Mouse (Mus musculus): Measurements from ENCODE around the gene Pdcd1lg2.

DNA sequence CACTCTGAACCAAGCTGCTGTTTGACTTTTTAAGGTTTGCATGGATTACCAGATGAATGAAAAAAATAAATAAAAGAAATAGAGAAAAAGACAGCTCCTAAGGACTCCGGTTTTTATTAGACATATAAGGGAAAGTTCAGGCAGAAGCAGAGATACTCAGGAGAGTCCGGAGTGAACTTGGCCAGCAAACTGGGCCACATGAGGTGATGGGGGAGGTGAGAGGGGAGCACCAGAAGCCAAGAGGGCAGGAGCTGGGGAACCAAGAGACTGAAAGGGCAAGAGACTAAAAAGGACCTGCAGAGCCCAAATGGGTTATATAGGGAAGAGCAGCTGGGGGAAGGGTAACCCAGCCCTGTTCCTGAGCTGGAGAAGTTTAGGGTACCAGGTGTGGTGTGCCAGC is 16.0 kb upstream of the Pdcd1lg2 start:
- TF ChIP-seq POLR2A (IDR thresholded peaks at IDR 0.05; ENCODE audit: extremely low read depth, insufficient read depth, low read length), result no peak
- TF ChIP-seq CTCF (IDR thresholded peaks at IDR 0.05; ENCODE audit: low read depth, low read length), result no peak
